Mouse (Mus musculus) left cerebral cortex, adult 18-20 months (tissue): Measurements from ENCODE around the gene Aplp2. TPM values are rescaled to one million over a fixed set of nuclear protein-coding genes. Genes with fewer than 3 reads are reported as not detected.

ENCODE experiments used
- DNase-seq, 2 experiments: peaks; one replicate each; pipeline ENCODE4 v3.0.0; 2021 to 2022; ENCODE audit warnings: low spot score in 2 of 2, mixed read lengths in 1 of 2
- total RNA-seq, 2 experiments: library from RNA; stranded (reverse); gene quantifications; 2 replicates each; pipeline ENCODE4 v1.2.3; 2021

Gene Aplp2
- total RNA-seq, 2 experiments from 2014 or later, result 590 to 591 TPM

GRCm38 (mm10) chr9:31235030-31235429, 23.4 kb upstream of the Aplp2 start:
- no peak for DNase-seq

- no peak for DNase-seq
These were observed 14.9 kb upstream of the Aplp2 start for GRCm38 (mm10) chr9:31226541-31226940.

DNA sequence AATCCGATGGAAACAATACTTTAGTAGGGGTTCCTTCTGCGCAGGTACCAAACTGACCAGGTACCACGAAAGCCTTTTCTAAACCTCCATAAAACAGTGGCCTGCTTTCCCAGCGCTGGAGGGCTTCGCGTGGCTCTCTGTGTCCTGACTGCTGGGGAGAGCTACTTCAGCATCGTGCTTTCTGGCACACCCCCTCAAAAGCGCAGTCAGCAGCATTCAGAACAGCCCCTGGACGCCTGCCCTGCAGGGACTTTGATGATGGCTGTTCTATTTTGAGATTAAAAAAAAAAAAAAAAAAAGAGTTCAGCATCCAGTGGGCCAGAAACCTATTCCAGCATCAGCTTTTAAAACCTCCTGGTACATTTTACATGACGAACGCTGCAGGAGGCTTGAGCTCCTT, 14.2 kb upstream of the Aplp2 start:
- DNase-seq, result peak; percentile 65 to 69

DNA sequence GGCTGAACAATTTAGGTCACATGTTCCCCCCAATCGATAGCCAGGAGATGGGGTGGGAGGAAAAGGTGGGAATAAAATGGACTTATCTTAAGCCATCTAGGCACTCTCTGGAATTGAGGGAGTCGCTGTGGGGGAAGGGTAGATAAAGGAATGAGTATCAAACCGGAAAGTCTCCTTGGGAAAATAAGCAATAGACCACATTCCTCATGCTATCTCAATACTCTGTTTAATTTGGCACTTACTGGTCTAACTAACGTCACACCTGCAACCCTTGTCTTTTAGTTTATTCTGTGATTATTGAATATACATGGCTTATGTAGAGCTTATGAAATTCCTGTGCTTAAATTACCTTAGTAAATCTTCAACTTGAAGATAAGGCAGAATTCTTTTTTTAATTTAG, 11.9 kb upstream of the Aplp2 start:
- no peak for DNase-seq

DNA sequence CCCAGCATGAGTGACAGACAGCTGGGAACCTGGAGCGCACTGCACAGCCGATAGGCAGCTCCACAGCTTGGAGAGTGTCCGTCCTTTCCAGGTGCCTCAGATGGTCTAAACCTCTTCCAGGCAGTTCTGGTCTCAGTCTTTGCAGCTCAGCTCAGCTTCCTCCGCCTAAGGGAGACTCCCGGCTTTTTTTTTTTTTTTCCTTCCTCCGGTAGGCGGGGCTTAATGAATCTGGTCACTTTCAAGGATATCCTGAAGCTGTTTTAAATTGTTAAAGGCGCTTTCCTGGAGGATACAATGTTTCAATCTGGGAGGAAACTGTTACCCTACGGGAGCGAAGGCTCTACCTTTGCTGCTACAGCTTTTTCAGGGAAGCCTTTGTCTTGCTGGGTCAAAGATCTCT, 9.6 kb upstream of the Aplp2 start:
- DNase-seq, result no peak

DNA sequence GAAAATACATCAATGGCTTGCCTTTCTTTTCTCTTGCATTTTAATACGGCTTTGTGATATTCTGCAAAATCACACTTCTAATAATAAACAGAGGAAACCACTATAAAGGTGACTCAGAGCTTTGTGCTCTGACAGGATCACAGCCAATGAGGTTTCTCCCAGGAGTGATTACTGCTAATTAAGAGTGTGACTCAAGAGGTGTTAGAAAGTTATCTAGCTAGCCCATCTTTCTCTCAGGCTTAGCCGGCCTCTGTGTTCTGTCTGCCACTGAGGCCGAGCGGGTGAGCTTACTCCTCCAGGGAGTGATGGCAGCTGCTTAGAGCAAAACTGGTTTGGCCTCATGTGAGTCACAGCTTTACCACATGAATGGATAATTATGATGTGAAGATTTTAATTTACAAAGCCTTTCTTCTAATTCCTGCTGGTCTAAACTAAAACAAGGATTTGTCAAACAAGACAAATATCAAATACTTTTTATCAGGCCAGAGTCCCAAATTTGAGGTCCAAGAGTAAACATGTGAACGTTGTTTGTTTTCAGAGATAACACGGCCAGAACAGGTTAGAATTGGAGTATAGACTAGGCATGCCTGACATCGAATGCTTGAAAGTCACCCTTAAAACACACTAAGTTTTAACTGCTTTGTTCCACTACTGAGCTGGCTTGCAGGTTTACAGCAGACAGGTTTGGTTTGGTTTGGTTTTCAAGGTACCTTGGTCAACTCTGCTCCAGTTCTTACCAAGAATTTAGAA, 6.2 kb upstream of the Aplp2 start:
- DNase-seq, result no peak

DNA sequence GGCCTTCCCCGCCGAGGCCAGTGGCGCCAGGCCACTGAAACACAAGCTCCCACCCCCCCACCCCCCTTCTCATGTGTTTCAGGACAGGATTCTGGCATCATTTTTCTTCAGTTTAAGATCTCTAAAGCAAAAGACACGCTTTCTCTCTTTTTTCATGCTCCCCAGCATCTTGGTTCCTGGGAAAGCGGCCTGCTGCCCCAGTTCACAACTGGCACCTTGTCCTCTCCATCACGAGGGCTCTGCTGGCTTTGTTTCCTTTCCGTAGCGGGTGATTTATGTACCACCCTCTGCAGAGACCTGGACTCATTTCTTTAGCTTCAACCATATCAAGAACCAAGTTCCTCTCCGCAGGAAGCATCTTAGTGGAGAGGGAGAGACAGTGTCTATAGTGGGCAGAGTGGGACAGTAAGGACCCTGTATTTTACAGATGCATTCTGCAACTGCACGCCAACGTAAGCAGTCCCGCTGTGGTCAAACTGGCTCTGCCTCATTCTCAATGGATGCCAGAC, 939 bp upstream of the Aplp2 start:
- DNase-seq, result peak; percentile 23 to 24

GRCm38 (mm10) chr9:31210749-31211689, 596 bp downstream of the Aplp2 start:
- DNase-seq, result peak; percentile 24 to 25

DNA sequence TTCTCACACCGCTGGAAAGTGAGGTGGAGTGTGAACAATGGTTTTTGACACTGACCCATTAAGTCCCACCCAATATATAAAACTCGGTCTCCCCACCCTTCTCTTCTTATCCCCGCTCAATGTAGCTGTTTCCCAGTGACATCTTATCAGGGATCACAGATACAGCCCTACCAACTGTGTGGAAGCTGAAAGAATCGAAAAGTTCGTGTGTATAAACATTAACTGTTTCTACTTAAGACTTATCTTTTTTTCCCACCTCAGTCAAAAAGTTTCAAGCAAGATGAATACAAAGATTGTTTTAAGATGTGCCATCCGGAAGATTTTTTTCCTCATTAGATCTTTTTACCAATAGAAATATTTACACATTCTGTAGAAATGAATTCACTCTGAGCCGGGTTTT, 1.5 kb downstream of the Aplp2 start:
- DNase-seq, result no peak

DNA sequence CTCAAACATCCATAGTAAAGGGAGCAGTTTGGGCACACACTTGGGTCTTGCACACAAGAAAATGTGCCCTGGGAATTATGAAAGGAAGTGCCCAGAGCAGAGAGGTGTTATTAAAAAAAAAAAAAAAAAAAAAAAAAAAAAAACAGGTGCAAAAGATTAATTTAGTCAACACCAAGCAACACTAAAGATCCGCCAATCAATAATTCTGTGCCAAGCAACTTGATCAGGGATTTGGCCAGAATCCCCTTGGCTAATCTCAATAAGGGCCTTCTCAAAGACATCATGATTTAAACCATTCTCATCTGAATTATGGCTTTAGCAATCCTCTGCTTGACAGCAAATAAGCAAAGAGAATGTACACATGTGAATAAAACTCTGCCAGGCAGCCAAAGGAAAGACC, 2.1 kb downstream of the Aplp2 start:
- DNase-seq, result no peak

DNA sequence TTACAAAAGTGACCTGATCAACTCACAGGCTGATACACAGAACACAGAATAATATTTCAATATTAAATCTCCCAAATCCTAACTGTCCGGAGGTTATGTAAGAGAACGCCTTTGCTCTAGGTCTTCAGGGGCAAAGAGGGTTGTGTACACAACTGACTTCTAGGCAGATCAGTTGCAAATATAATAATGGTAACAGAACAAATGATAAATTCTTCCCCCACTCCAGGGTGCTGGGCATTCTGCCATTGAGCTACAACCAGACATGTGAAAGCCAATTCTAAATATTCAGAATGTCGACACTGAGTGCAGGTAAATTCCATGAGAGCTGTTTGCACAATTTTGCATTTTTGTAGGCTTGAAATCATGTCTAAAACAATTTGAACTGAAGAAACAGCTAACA, 3.9 kb downstream of the Aplp2 start:
- DNase-seq, result no peak

DNA sequence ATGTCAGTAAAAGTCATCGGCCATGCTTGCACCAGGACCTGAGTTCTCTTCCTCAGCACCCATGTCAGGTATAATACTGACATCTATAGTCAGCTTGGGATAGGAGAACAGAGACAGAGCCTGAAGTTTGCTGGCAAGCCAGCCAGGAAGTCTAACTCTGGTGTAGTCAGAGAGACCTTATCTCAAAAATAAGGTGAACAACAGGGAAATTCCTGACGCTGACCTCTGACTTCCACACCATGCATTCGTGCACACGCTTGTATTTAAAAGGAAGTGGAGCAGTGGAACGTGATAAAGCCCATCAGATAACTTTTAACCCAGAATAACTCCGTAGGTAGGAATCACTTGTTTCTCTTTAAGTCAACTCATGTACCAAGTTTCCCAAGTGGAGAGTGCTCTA, 6.9 kb downstream of the Aplp2 start:
- DNase-seq, result no peak

DNA sequence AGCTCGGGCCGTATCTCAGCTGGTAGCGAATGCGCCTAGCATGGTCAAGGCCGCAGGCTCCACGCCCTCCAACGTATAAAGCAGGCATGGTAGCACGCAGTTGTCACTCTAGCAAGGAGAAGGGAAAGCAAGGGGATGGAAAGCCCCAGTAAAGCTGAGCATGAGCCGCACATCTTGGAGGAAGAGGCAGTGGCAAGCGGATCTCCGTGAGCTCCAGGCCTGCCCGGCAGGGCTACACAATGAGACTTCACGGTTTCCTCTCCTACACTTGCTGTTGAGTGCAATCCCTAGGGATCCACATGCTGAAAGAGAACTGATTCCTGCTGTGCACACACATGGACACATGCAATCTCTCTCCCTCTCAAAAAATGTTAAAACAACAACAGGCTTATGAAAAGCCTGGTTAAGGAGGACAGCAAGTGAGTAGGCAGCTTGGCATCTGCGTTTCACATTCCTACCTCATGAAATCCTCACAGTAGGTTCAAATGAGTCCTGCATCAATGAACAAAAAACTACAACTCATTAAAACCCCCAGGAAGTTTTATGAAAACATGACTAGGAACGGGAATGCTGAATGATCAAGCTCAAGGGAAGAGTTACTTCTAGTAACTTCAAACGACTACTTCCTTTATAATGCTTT, 7.9 kb downstream of the Aplp2 start:
- DNase-seq, result peak in 1 of 2 experiments; percentile 8

DNA sequence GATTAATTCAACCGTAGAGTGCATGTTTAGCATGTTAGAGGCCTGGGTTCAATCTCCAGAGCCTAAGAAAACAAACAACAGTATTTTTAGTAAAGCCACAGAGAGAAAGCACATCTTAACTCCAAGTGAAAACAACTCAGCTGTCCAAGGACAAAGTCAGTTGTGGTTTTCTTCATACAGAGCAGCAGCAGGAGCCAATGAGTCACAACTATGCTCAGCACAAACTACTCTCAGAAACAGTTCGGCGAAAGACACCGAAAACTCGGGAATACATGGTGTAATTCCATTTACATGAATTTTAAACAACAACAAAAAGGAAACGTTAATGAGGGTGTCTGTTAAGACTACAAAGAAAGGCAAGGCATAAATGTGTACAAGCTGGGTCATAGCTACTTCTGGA, 8.5 kb downstream of the Aplp2 start:
- no peak for DNase-seq

DNA sequence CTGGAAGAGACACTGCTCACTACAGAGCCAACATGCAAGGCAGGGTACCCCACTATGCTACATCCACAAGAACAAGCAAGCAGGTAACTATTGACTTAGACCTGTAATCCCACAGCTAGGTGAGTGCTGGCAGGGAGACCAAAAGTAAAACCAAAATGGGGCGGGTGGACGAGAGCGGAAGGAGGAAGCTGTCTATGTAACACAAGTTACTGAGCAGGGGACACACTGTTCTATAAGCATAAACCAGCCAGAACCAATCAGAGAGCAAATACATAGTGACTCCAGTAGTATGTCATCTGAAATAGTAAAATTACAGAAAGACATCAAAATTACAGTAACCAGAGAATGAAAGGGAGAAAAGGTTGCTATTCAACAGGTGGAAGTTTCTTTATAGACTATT, 13.0 kb downstream of the Aplp2 start:
- no peak for DNase-seq

DNA sequence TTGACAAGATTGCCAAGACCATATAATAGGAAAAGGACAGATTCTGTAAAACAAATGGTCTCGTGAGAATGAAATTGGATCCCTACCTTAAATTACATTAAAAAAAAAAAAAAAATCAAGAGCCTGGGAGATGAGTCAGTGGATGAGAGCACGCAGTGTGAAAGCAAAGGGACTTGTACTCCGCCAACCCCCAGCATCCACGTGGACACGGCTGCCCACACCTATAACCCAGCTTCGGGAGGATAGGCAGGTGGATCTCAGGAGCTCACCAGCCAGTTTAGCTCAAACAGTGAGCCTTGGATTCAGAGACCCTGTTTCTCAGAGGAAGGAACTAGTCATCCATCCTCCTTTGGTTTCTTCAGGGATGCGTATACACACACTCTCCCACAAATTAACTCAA, 13.8 kb downstream of the Aplp2 start:
- no peak for DNase-seq

- DNase-seq, result no peak
These were observed 14.9 kb downstream of the Aplp2 start for GRCm38 (mm10) chr9:31196742-31197141.

DNA sequence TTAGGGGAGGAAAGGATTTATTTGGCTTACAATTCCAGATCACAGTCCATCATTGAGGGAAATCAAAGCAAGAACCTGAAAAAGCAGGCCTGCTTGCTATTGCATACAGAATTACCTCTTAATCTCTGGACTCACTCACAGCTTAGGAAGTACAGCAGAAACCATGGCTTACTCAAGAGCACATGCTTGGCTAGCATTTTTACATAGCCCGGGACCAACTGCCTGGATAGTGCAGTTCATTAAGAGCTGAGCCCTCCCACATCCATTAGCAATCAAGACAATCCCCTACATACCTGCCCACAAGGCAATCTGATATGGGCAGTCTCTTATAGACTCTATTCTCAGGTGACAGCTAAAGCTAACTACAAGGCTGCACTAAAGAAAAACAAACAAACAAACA, 16.0 kb downstream of the Aplp2 start:
- no peak for DNase-seq

- no peak for DNase-seq
These were observed 19.2 kb downstream of the Aplp2 start for GRCm38 (mm10) chr9:31192378-31192777.

GRCm38 (mm10) chr9:31191543-31191942, 20.1 kb downstream of the Aplp2 start:
- no peak for DNase-seq

DNA sequence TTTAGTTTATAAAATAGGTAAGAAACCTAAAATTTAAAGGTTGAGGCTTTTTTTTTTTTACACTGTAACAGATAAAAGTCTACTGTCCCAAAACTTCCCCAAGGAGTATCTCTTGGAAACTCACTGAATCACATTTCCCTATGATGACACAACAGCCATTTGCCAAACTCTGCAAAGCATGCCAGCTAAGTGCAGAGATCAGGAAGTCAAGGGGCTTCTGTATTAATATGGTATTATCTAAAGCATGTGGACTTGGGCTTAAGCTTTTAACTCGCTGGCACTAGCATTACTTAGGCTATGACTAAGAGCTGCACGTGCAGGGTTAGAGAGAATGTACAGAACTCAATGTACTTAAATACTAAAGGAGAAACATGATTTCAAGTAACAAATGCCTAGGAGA, 22.4 kb downstream of the Aplp2 start:
- DNase-seq, result no peak

- DNase-seq, result no peak
These were observed 27.2 kb downstream of the Aplp2 start for GRCm38 (mm10) chr9:31184439-31184838.
